Mouse (Mus musculus) liver, embryonic 15.5 days (tissue): ENCODE measurements around the gene Lamb1. TPM values are rescaled to one million over a fixed set of nuclear protein-coding genes. Genes with fewer than 3 reads are reported as not detected.

Source experiments
- ATAC-seq: fragments of 200-750 bp; cut with Nextera tagmentation; 2 replicates; pipeline ENCODE4 v1.8.0; 2017; ENCODE audit warnings: moderate number of reproducible peaks, mild to moderate bottlenecking, moderate library complexity; ENCODE audit not compliant: insufficient read depth
- H3K27ac ChIP-seq: fragments of 300-500 bp; sonication (generic); replicated peaks from 2 replicates; pipeline ENCODE4 v1.5.1; 2015; ENCODE audit warnings: mild to moderate bottlenecking, inconsistent platforms
- H3K27me3 ChIP-seq: fragments of 300-500 bp; sonication (generic); 2 replicates; pipeline ENCODE4 v1.6.1; 2015; ENCODE audit warnings: mild to moderate bottlenecking, inconsistent platforms
- H3K36me3 ChIP-seq: fragments of 300-500 bp; sonication (generic); replicated peaks from 2 replicates; pipeline ENCODE4 v1.6.1; 2015; ENCODE audit warnings: moderate library complexity, mild to moderate bottlenecking, inconsistent platforms
- H3K4me1 ChIP-seq: fragments of 300-500 bp; sonication (generic); replicated peaks from 2 replicates; pipeline ENCODE4 v1.6.1; 2015; ENCODE audit warnings: inconsistent platforms
- H3K4me2 ChIP-seq: fragments of 300-500 bp; sonication (generic); 2 replicates; pipeline ENCODE4 v1.6.1; 2015; ENCODE audit warnings: moderate library complexity, mild to moderate bottlenecking, inconsistent platforms
- H3K4me3 ChIP-seq: fragments of 300-500 bp; sonication (generic); replicated peaks from 2 replicates; pipeline ENCODE4 v1.5.1; 2015; ENCODE audit warnings: mild to moderate bottlenecking, inconsistent platforms
- H3K9ac ChIP-seq: fragments of 300-500 bp; sonication (generic); 2 replicates; pipeline ENCODE4 v1.6.1; 2015; ENCODE audit warnings: moderate library complexity, mild to moderate bottlenecking, inconsistent platforms
- H3K9me3 ChIP-seq: fragments of 300-500 bp; sonication (generic); replicated peaks from 2 replicates; pipeline ENCODE4 v1.6.1; 2016; ENCODE audit warnings: inconsistent platforms
- WGBS: fragments of 180-500 bp; shearing (Covaris S2); methylation state at CpG from one replicate; pipeline ENCODE4 v1.1.7; 2015; ENCODE audit warnings: mixed read lengths; ENCODE audit not compliant: insufficient replicate concordance; 5-methylcytosine and 5-hydroxymethylcytosine counted together
- polyA plus RNA-seq: library from polyadenylated mRNA; unstranded; fragments of >200 nt; fragmentation: Nextera tagmentation; extraction: Ambion mirVana; gene quantifications from 2 replicates; pipeline ENCODE4 v1.2.1, GENCODE M21; 2015

Lamb1 gene
- polyA plus RNA-seq, 1 experiment from 2014 or later = 4.0 TPM

DNA sequence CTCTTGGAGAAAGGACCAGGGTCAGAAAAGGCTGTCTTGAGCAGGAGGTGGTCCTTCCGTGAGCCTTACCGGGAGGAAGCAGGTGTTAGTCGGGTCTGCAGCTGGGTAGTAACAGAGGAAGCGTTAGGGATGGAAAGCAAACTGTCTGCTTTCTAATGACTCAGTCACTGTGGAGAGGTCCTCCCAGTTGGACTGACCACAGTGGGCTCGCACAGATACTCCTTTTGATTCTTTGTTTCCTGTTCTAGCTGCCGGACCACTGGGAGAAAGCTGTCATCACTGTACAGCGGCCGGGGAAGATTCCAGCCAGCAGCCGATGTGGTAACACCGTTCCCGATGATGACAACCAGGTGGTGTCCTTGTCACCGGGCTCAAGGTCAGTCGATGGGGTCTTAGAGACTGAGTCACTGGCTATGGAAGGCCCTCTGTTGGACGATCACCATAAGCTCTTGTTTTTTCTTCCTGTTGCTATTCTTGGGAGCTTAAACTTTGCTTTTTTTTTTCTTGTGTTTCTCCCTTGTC is 34.7 kb downstream of the Lamb1 start:
- H3K36me3 ChIP-seq = no peaks in the 10 kb centered on the region
- H3K27me3 ChIP-seq = no peaks in the 10 kb centered on the region
- no peak overlapping the region for H3K4me3 ChIP-seq
- H3K9me3 ChIP-seq = no peaks in the 10 kb centered on the region
- no peak overlapping the region for H3K4me2 ChIP-seq
- no peak overlapping the region for H3K27ac ChIP-seq
- no peak overlapping the region for H3K9ac ChIP-seq
- WGBS = 66% methylated on average over 14 of the region's 14 CpGs
- H3K4me1 ChIP-seq = no peaks in the 10 kb centered on the region
- ATAC-seq = no peak

DNA sequence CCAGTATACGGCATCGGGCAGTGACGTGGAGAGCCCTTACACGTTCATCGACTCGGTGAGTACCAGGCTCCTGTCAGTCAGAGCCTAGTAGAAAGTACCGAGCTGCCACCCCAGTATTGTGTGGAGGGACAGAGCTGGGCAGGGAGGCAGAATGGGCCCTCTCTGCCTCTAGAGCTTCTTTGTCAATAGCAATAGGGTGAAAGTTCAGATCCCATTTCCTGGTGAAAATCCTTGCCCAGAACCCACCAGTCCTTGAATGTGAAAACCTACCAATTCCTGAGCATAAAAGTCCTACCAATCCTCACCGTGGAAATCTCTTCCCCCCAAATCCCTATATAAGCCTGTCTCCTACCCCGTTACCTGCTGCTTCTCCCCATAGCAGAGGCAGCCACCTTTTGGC is 35.2 kb downstream of the Lamb1 start:
- Histone ChIP-seq H3K4me2 (no peak overlapping the region), H3K27ac (no peak overlapping the region), H3K9me3 (no peaks in the 10 kb centered on the region), H3K9ac (no peak overlapping the region), H3K4me1 (no peaks in the 10 kb centered on the region), H3K27me3 (no peaks in the 10 kb centered on the region), H3K4me3 (no peak overlapping the region), H3K36me3 (no peaks in the 10 kb centered on the region)
- no peak for ATAC-seq
- WGBS = 80% methylated on average over 9 of the region's 9 CpGs

GRCm38 (mm10) chr12:31302266-31302665 is 37.2 kb downstream of the Lamb1 start:
- Histone ChIP-seq H3K4me2 (no peak overlapping the region), H3K9ac (no peak overlapping the region), H3K27me3 (no peaks in the 10 kb centered on the region), H3K36me3 (no peaks in the 10 kb centered on the region), H3K27ac (no peak overlapping the region), H3K4me3 (no peak overlapping the region), H3K4me1 (no peaks in the 10 kb centered on the region), H3K9me3 (no peaks in the 10 kb centered on the region)
- no peak for ATAC-seq
- WGBS = 55% methylated on average over 5 of the region's 5 CpGs

DNA sequence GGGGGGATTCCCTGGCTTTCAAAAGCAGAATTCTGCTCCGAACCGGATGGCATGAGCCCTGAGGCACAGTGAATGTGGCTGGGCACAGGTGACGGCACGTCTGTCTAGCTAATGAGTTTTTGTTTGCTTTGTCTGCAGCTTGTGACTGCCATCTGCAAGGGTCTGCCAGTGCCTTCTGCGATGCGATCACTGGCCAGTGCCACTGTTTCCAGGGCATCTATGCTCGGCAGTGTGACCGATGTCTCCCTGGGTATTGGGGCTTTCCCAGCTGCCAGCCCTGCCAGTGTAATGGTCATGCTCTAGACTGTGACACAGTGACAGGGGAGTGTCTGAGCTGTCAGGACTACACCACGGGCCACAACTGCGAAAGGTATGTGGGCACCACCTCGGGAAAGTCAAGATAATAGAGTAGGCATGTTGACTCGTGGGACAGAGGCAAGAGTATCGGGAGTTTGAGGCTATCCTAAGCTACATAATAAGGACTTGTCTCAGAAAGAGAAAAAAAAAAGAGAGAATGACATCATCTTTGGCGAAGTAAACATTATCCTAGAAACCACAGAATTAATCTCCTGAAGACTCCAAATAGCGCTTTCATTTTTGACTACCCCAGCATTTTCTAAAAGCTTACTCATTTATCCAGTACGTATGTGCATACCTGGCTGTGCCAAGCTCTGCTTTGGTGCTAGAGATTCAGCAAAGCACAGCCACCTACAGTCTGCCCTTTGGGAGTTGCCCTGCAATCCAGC is 37.9 kb downstream of the Lamb1 start:
- H3K36me3 ChIP-seq = no peaks in the 10 kb centered on the region

DNA sequence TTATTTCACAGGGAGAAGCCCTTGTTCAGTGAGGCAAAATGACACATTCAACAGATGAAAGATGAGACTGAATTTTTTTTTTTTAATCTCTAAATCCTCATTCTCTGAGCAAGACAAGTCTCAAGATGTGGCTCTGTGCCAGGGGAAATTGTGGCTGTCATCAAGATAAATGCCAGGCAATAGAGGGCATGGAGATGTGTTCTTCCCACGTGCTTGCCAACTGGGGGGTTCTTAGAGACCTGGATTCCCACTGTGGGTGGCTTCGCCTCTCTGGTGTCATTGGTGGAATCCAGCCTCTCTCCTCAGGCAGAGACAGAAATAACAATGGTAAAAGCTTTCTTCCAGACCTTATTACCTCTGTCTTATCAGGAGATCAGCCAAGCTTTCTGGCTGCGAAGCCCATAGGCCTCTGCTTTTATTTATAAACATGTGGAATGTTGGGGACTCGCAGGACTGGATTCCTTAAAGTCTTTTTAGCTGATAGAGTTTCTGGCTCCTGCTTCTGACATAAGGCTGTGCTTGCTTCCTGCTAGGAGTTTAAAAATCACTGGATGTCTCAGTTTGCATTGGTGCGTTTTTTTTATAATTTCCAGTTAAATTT is 41.1 kb downstream of the Lamb1 start:
- H3K36me3 ChIP-seq = no peaks in the 10 kb centered on the region
- 55% methylated on average over 5 of the region's 5 CpGs for WGBS

More for the DNA sequence above, 37.9 kb downstream of the Lamb1 start:
- Histone ChIP-seq H3K9ac (no peak overlapping the region), H3K9me3 (no peaks in the 10 kb centered on the region), H3K27ac (no peak overlapping the region), H3K4me2 (no peak overlapping the region), H3K4me3 (no peak overlapping the region), H3K4me1 (no peaks in the 10 kb centered on the region), H3K27me3 (no peaks in the 10 kb centered on the region)
- 71% methylated on average over 16 of the region's 16 CpGs for WGBS
- ATAC-seq = no peak

GRCm38 (mm10) chr12:31307011-31307410 is 42.0 kb downstream of the Lamb1 start:
- H3K4me3 ChIP-seq = no peak overlapping the region
- no peak overlapping the region for H3K9ac ChIP-seq
- ATAC-seq = no peak
- no peaks in the 10 kb centered on the region for H3K36me3 ChIP-seq
- WGBS = 78% methylated on average over 8 of the region's 8 CpGs
- H3K4me1 ChIP-seq = no peaks in the 10 kb centered on the region
- no peak overlapping the region for H3K4me2 ChIP-seq
- no peaks in the 10 kb centered on the region for H3K9me3 ChIP-seq
- no peak overlapping the region for H3K27ac ChIP-seq
- H3K27me3 ChIP-seq = no peaks in the 10 kb centered on the region

More for the DNA sequence above, 41.1 kb downstream of the Lamb1 start:
- H3K27me3 ChIP-seq = no peaks in the 10 kb centered on the region
- H3K9me3 ChIP-seq = no peaks in the 10 kb centered on the region
- no peak overlapping the region for H3K27ac ChIP-seq
- H3K4me3 ChIP-seq = no peak overlapping the region
- no peaks in the 10 kb centered on the region for H3K4me1 ChIP-seq
- no peak overlapping the region for H3K9ac ChIP-seq
- ATAC-seq = no peak
- no peak overlapping the region for H3K4me2 ChIP-seq

- no peak for ATAC-seq
- no peaks in the 10 kb centered on the region for H3K36me3 ChIP-seq
Measured at GRCm38 (mm10) chr12:31307756-31308155, 42.7 kb downstream of the Lamb1 start.

GRCm38 (mm10) chr12:31310687-31311086 is 45.7 kb downstream of the Lamb1 start:
- no peak overlapping the region for H3K9ac ChIP-seq
- H3K4me1 ChIP-seq = no peaks in the 10 kb centered on the region
- H3K9me3 ChIP-seq = no peaks in the 10 kb centered on the region
- no peak overlapping the region for H3K4me3 ChIP-seq
- ATAC-seq = no peak
- H3K27me3 ChIP-seq = no peaks in the 10 kb centered on the region
- no peak overlapping the region for H3K4me2 ChIP-seq
- H3K36me3 ChIP-seq = no peaks in the 10 kb centered on the region
- H3K27ac ChIP-seq = no peak overlapping the region
- 69% methylated on average over 9 of the region's 9 CpGs for WGBS

More at GRCm38 (mm10) chr12:31307756-31308155, 42.7 kb downstream of the Lamb1 start:
- H3K9me3 ChIP-seq = no peaks in the 10 kb centered on the region
- no peak overlapping the region for H3K4me3 ChIP-seq
- WGBS = 76% methylated on average over 8 of the region's 8 CpGs
- no peaks in the 10 kb centered on the region for H3K4me1 ChIP-seq
- H3K9ac ChIP-seq = no peak overlapping the region
- no peaks in the 10 kb centered on the region for H3K27me3 ChIP-seq
- H3K27ac ChIP-seq = no peak overlapping the region
- H3K4me2 ChIP-seq = no peak overlapping the region

DNA sequence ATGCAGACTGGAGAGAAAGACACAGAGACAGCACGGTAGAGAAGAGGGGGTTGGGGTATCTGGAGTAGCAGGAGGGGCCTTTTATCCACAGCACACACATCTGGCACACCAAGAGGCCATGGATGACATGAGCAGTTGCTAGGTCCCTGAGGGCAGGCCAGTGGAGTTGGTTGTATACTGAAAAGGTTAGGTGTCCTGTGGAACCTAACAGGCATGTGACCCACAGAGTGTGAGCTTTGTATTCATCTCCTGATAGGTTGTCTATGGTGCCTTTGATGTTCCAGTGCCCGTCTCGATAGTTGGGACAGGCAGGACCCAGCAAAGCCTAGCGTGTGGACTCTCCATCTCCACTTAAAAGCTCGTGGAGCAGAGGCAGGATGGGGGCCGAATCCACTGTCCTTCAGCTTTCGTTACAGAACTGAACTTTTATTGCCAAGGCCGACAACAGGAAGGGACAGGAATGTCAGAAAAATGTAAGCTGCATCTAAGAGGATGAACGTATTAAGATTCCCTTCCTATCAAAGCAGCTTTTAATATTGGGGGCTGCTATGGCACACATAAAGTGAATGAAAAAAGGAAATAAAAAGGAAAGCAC is 46.7 kb downstream of the Lamb1 start:
- H3K9ac ChIP-seq = no peak overlapping the region
- no peak overlapping the region for H3K4me2 ChIP-seq
- H3K27me3 ChIP-seq = no peaks in the 10 kb centered on the region
- ATAC-seq = no peak
- no peaks in the 10 kb centered on the region for H3K36me3 ChIP-seq
- no peaks in the 10 kb centered on the region for H3K9me3 ChIP-seq
- no peak overlapping the region for H3K4me3 ChIP-seq
- no peaks in the 10 kb centered on the region for H3K4me1 ChIP-seq
- H3K27ac ChIP-seq = no peak overlapping the region
- WGBS = 67% methylated on average over 9 of the region's 9 CpGs

GRCm38 (mm10) chr12:31312281-31312680 is 47.2 kb downstream of the Lamb1 start:
- Histone ChIP-seq H3K27ac (no peak overlapping the region), H3K9ac (no peak overlapping the region), H3K36me3 (no peaks in the 10 kb centered on the region), H3K4me3 (no peak overlapping the region), H3K4me2 (no peak overlapping the region), H3K9me3 (no peaks in the 10 kb centered on the region), H3K4me1 (no peaks in the 10 kb centered on the region), H3K27me3 (no peaks in the 10 kb centered on the region)
- no peak for ATAC-seq
- 55% methylated on average over 5 of the region's 5 CpGs for WGBS

GRCm38 (mm10) chr12:31313136-31313535 is 48.1 kb downstream of the Lamb1 start:
- Histone ChIP-seq H3K4me1 (no peaks in the 10 kb centered on the region), H3K36me3 (no peaks in the 10 kb centered on the region), H3K4me2 (no peak overlapping the region), H3K9ac (no peak overlapping the region), H3K27me3 (no peaks in the 10 kb centered on the region), H3K4me3 (no peak overlapping the region), H3K9me3 (no peaks in the 10 kb centered on the region), H3K27ac (no peak overlapping the region)
- ATAC-seq = no peak
- WGBS = 65% methylated on average over 4 of the region's 4 CpGs
